Mouse (Mus musculus) regulatory T cell (primary cell): Measurements from ENCODE around the gene Prr27.

ENCODE experiments used
- in situ Hi-C: fragments of 300-600 bp; cut with MboI, MseI; formaldehyde crosslinking; loops from one replicate; pipeline ENCODE4 v1.15.1; 2025; ENCODE audit warnings: high pct_unique_total_duplicates

The Prr27 gene

GRCm38 (mm10) chr5:87825386-87825785 is at the start of gene Prr27:
Gene Prr27 (plus strand): TSS chr5:87825686.
- in situ Hi-C loops, result no loop called here

GRCm38 (mm10) chr5:87782731-87783130 is 42.8 kb upstream of the Prr27 start:
- in situ Hi-C loops, result no loop called here

DNA sequence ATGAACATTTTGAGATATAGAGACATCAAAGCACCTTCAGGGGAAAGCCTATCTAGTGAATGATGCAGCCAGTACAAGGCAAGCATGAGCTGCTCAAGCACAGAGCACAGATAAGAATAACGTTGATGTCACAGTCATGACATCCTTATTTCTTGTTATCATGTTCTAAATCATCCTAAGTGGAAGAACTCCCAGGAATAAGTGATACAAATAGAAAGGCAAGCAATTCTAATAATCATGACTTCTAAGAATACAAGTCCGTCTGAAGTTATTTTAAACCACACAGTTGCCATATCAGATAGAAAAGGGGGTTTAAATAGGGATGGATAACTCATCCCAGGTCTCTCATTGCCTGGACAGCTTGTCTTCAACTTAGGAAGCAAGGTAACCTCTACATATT is 17.7 kb upstream of the Prr27 start, which contains the start of gene Csn1s2b:
Gene Csn1s2b (plus strand): TSS at position 301 of the 400 bp plus-strand sequence.
- in situ Hi-C loops, result no loop called here

GRCm38 (mm10) chr5:87809253-87809652 is 16.2 kb upstream of the Prr27 start:
- in situ Hi-C loops, result no loop called here

- in situ Hi-C loops, result no loop called here
These were observed 29.7 kb downstream of the Prr27 start for GRCm38 (mm10) chr5:87855136-87855716.

DNA sequence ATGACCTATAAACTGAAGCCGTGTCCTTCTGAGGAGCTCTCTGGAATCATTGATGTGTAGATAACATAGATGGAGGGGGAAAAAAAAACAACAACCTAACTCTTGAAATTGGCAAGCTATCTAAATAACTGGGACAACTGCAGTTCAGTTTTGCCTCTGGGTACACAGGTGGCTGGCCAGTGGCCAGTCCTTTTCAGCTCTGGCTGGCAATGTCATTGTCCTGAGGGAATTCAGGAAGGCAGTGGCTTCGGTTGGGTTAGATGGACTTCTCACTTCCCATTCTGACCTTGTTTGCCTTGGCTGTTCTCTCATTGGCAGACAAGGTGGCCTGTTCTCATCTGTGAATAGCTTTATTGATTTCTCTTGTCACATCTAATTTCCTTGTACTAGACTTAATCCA is 44.6 kb downstream of the Prr27 start:
- in situ Hi-C loops, result no loop called here

DNA sequence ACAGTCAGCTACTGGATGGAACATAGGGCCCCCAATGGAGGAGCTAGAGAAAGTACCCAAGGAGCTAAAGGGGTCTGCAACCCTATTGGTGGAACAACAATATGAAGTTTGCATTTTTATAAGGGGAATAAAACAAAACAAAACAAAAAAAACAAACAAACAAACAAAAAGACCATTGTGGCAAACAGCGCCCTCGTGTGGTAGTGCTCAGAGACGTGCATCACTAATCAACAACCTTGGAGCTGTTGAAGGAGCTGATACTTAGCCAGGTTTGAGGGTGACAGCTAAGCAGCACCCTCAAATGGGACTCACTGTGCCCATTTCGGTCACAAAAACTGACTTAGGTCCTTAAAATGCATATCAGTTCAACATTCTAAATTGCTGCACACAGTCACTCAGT is 45.9 kb downstream of the Prr27 start:
- in situ Hi-C loops, result no loop called here

DNA sequence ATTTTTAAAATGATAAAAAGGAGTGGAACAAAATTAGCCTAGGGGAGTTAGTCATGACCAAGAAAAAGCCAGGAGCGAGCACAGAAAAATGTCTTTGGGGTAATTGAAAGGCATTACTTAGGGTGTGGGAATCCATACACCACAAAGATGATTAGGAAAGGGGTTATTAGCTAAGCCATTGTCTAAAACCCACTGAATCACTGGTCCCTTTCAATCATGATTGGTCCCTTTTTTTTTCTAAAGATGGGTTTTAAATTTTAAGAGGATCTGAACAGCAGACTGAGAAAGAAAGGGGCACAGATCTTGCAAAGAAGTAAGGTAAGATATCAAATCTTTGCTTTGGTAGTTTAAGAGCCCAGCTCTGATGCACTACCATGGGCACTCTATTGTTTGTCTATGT is 59.2 kb downstream of the Prr27 start, which contains the start of gene Odam:
Gene Odam (plus strand): TSS at position 301 of the 400 bp plus-strand sequence.
- in situ Hi-C loops, result no loop called here
